Mouse (Mus musculus): ENCODE results near the gene Klc3.

DNA sequence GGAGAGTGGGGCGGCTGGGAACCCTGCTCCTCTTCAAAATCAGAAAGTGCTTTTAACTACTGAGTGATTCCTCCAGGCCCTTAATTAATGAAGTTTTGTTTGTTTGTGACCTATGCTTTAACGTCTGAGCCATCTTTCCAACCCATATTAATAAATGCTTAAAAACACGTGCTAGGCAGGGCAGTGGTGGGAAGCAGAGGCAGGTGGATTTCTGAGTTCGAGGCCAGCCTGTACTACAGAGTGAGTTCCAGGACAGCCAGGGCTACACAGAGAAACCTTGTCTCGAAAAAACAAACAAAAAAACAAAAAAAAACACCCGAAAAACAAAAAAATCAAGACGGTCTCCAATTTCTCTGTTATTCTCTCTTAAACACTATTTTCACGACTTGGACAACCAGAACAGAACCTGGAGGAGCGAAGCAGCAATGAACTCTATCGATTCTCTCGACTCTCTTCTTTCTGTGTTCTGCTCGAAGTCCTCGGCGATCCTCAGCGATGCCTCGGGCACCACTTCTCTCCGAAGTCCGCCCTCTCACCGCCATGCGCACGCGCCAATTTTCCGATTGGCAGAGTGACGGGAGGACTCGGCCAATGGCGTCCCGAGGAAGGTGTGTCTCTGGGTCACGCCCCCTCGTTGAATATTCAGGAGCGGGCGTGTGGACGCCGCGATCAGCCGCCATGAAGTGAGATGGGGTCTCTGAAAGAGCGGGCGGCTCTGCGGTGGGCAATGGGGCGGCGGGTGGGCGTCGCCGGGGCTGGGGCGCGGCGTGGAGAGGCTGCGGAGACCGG lies 22.3 kb downstream of the Klc3 start, which contains the start of gene Ercc2:
- no peak for TF ChIP-seq USF1 (IDR thresholded peaks at IDR 0.05; ENCODE audit: low read depth)
- TF ChIP-seq E2F4 (IDR thresholded peaks at IDR 0.05; ENCODE audit: insufficient read depth), result no peak
- TF ChIP-seq POLR2A (IDR thresholded peaks at IDR 0.05; ENCODE audit: insufficient read length, low read depth), result peak; percentile 47
- no peak for TF ChIP-seq TCF12 (IDR thresholded peaks at IDR 0.05; ENCODE audit: insufficient read depth, poor library complexity, severe bottlenecking)
- no peak for TF ChIP-seq POLR2AphosphoS2 (IDR thresholded peaks at IDR 0.05; ENCODE audit: insufficient read length, low read depth)
